Mouse (Mus musculus) midbrain, embryonic 13.5 days (tissue): ENCODE data around the gene Fosl1. TPM values are rescaled to one million over a fixed set of nuclear protein-coding genes. Genes with fewer than 3 reads are reported as not detected.

ENCODE experiments used
- ATAC-seq: fragments of 200-750 bp; cut with Nextera tagmentation; 2 replicates; pipeline ENCODE4 v1.8.0; 2017; ENCODE audit warnings: mild to moderate bottlenecking, moderate TSS enrichment, moderate library complexity
- H3K27ac ChIP-seq: fragments of 300-500 bp; sonication (generic); 2 replicates; pipeline ENCODE4 v1.5.1; 2015; ENCODE audit warnings: inconsistent platforms, mild to moderate bottlenecking, moderate library complexity
- H3K27me3 ChIP-seq: fragments of 300-500 bp; sonication (generic); 2 replicates; pipeline ENCODE4 v1.6.1; 2015; ENCODE audit warnings: mild to moderate bottlenecking, inconsistent platforms
- H3K36me3 ChIP-seq: fragments of 300-500 bp; sonication (generic); 2 replicates; pipeline ENCODE4 v1.6.1; 2015; ENCODE audit warnings: mild to moderate bottlenecking, inconsistent platforms
- H3K4me1 ChIP-seq: fragments of 300-500 bp; sonication (generic); replicated peaks from 2 replicates; pipeline ENCODE4 v1.6.1; 2015; ENCODE audit warnings: inconsistent platforms
- H3K4me2 ChIP-seq: fragments of 300-500 bp; sonication (generic); replicated peaks from 2 replicates; pipeline ENCODE4 v1.6.1; 2015; ENCODE audit warnings: moderate library complexity, mild to moderate bottlenecking, inconsistent platforms
- H3K4me3 ChIP-seq: fragments of 300-500 bp; sonication (generic); replicated peaks from 2 replicates; pipeline ENCODE4 v1.5.1; 2015; ENCODE audit warnings: mild to moderate bottlenecking, inconsistent platforms
- H3K9ac ChIP-seq: fragments of 300-500 bp; sonication (generic); replicated peaks from 2 replicates; pipeline ENCODE4 v1.6.1; 2015; ENCODE audit warnings: mild to moderate bottlenecking, inconsistent platforms
- H3K9me3 ChIP-seq: fragments of 300-500 bp; sonication (generic); 2 replicates; pipeline ENCODE4 v1.6.1; 2016; ENCODE audit warnings: mild to moderate bottlenecking, inconsistent platforms
- WGBS: fragments of 180-500 bp; shearing (Covaris S2); methylation state at CpG from one replicate; pipeline ENCODE4 v1.1.7; 2015; 5-methylcytosine and 5-hydroxymethylcytosine counted together
- polyA plus RNA-seq: library from polyadenylated mRNA; unstranded; fragments of >200 nt; fragmentation: Nextera tagmentation; extraction: Ambion mirVana; gene quantifications from 2 replicates; pipeline ENCODE4 v1.2.1, GENCODE M21; 2015

The Fosl1 gene
- polyA plus RNA-seq, 1 experiment from 2014 or later: not detected

DNA sequence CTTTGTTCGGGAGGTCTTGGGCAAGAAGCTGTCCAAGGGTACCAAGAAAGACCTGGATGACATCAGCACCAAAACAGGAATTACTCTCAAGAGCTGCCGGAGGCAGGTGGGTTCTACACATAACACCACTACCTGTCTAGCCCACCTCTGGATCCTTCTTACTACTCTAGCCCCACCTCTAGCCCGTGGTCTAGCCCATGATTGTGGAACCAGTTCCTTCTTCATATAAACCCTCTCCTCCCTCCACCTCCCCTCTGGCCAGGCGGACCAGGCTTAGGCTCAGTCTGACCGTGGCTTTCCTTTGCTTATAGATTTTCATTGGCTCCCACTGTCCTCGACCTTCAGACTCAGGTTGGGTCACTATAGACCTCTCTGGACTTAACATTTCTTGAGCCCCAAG is 14.1 kb downstream of the Fosl1 start:
- no peak overlapping the region for H3K27ac ChIP-seq
- H3K36me3 ChIP-seq: peaks cover 36% of the 10 kb centered on the region
- peak overlapping the region; percentile 86 for H3K4me2 ChIP-seq
- peak overlapping the region; percentile 85 for H3K9ac ChIP-seq
- peak overlapping the region; percentile 77 for H3K4me3 ChIP-seq
- H3K9me3 ChIP-seq: no peaks in the 10 kb centered on the region
- 85% methylated on average over 6 of the region's 6 CpGs for WGBS
- no peak for ATAC-seq
- peaks cover 50% of the 10 kb centered on the region for H3K4me1 ChIP-seq
- H3K27me3 ChIP-seq: peaks cover 15% of the 10 kb centered on the region

DNA sequence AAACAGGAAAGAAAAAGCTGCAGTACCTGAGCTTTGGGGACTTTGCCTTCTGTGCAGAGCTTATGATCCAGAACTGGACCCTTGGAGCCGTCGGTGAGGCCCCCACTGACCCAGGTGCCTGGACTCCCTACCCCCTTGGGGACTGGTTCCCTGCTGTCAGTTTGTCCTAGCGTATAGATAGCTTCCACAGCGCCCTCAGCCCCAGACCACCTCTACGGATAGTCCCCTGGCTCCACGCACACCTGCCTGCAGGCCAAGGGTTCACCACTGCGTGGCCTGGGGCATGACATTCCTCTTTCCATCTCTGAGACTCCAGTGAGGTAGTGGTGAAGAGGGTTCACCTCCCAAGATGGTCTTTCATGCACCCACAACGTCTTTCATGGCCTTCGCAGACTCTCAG is 15.9 kb downstream of the Fosl1 start:
- no peak overlapping the region for H3K4me2 ChIP-seq
- no peaks in the 10 kb centered on the region for H3K9me3 ChIP-seq
- ATAC-seq: no peak
- WGBS: 88% methylated on average over 9 of the region's 9 CpGs
- H3K27ac ChIP-seq: 0 out of 2 replicates have a peak overlapping the region, but pooled peaks have one; percentile 3
- H3K4me1 ChIP-seq: peaks cover 38% of the 10 kb centered on the region
- H3K4me3 ChIP-seq: no peak overlapping the region; the same call in 1 of the 2 replicates
- no peak overlapping the region for H3K9ac ChIP-seq
- peaks cover 52% of the 10 kb centered on the region for H3K36me3 ChIP-seq
- peaks cover 13% of the 10 kb centered on the region for H3K27me3 ChIP-seq

DNA sequence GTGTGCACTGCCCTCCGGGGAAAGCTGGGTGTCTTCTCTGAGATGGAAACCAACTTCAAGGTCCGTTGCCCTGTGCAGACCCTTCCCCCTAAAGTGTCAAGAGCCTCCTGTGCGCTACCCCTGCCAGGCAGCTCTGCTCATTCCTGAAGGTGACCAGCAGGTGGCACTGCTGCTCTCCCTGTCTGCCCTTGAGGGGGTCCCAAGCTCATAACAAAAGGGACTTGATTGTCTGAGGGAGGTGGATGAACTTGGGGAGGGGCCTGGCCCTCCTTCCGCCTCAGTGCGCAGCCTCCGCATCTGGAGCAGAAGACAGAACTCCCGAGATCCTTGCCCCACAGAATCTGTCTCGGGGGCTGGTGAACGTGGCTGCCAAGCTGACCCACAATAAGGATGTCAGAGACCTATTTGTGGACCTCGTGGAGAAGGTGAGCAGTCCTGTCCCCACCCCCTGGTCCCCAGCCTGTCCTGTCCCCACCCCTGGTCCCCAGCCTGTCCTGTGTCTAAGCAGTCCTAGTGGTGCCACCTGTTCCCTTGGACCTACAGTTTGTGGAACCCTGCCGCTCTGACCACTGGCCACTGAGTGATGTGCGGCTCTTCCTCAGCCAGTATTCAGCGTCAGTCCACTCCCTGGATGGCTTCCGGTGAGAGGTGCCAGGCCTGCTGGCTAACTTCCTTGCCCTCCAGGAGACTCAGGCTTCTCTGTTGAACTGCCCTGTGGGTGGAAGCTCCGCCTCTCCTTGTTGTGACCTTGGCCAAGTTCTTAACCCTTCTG is 16.6 kb downstream of the Fosl1 start:
- Histone ChIP-seq H3K9me3 (no peaks in the 10 kb centered on the region), H3K27me3 (peaks cover 6% of the 10 kb centered on the region), H3K36me3 (peaks cover 52% of the 10 kb centered on the region), H3K4me2 (peak overlapping the region; percentile 55), H3K4me1 (peaks cover 38% of the 10 kb centered on the region), H3K27ac (peak overlapping the region; percentile 76), H3K4me3 (peak overlapping the region; percentile 35), H3K9ac (peak overlapping the region; percentile 66)
- peak; percentile 72 for ATAC-seq
- 40% methylated on average over 15 of the region's 15 CpGs for WGBS

DNA sequence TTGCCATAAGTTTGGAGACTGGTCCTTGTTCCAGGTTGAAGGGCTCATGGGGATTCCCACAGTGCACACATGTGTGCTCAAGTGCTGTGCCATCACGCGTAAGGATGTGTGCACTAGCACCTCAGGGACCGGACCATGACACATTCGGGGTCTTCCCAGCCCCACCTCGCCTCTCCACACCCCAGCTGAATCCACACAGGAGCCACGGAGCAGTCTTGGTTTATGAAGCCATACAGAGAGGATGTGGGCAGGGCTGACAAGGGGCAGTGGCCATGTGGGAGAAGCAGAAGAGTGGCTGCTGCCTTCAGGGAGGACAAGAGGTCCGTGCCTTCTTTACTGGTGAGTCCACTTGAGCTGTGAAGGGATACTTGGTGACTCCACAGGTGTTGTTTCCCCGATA is 17.7 kb downstream of the Fosl1 start:
- ATAC-seq: no peak
- 94% methylated on average over 8 of the region's 8 CpGs for WGBS
- no peak overlapping the region for H3K9ac ChIP-seq

DNA sequence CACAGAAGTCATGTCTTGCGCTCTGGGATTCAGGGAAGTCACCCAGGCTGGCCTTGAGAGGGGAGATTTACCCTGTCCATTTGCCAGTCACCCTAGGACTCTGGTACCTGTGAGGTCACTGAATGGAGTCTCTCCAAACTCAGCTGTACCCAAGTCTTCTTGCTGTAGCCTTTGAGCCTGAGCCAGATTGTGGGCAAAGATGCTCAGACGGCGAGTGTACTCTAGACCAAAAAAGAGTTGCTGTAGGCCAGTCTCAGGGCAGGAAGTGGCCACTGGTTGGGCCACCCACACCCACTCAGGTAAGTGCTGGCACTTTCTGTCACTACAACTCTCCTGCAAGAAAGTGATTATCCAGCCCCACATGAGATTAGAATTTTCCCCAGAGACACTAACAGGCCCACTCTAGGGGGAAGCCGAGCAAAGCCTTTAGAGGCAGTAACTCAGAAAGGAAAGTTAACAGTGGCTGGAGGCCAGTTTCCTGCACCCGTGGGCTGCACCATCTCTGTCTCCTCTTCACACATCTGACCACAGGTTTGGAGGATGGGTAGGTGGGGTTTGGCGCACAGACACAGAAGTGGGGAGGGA is 19.7 kb downstream of the Fosl1 start:
- no peak overlapping the region for H3K4me2 ChIP-seq
- no peak overlapping the region for H3K27ac ChIP-seq
- H3K9me3 ChIP-seq: no peaks in the 10 kb centered on the region
- peaks cover 52% of the 10 kb centered on the region for H3K36me3 ChIP-seq
- 0 out of 2 replicates have a peak overlapping the region, but pooled peaks have one; percentile 14 for H3K9ac ChIP-seq
- no peak overlapping the region for H3K4me3 ChIP-seq
- H3K27me3 ChIP-seq: no peaks in the 10 kb centered on the region
- WGBS: 98% methylated on average over 6 of the region's 6 CpGs
- ATAC-seq: no peak
- H3K4me1 ChIP-seq: peaks cover 26% of the 10 kb centered on the region

More for the DNA sequence above, 17.7 kb downstream of the Fosl1 start:
- Histone ChIP-seq H3K4me3 (no peak overlapping the region), H3K4me2 (no peak overlapping the region), H3K27ac (no peak overlapping the region), H3K27me3 (no peaks in the 10 kb centered on the region), H3K36me3 (peaks cover 52% of the 10 kb centered on the region), H3K9me3 (no peaks in the 10 kb centered on the region), H3K4me1 (peaks cover 35% of the 10 kb centered on the region)

DNA sequence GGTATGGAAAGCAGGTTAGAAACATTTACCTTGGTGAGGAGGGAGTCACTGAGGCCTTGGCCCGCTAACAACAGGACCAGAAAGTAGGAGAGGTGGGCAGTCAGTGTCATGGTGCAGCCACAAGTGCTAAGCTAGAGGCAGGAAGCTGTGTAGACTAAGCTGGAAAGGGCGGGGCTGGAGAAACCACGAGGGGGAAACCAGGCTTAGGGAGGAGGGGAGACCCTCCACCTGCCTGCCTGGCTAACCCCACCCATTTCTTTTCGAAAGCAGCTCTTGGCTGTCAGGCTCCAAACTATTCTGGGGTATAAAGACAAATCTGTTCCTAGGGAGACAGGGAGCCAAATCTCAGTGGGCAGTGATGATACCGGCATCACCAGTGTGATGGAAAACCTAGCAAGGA is 21.0 kb downstream of the Fosl1 start, which contains the start of gene Ctsw:
Ctsw (minus strand) TSS at position 134 of the 400 bp plus-strand sequence.
- Histone ChIP-seq H3K4me3 (no peak within 1 kb of the TSS), H3K9ac (no peak within 1 kb of the TSS), H3K36me3 (peaks cover 41% of the 10 kb centered on the region), H3K27ac (no peak within 1 kb of the TSS), H3K4me1 (peaks cover 24% of the 10 kb centered on the region), H3K9me3 (no peaks in the 10 kb centered on the region), H3K27me3 (no peaks in the 10 kb centered on the region), H3K4me2 (no peak within 1 kb of the TSS)
- 65% methylated on average over 5 of the region's 5 CpGs for WGBS
- no peak for ATAC-seq

DNA sequence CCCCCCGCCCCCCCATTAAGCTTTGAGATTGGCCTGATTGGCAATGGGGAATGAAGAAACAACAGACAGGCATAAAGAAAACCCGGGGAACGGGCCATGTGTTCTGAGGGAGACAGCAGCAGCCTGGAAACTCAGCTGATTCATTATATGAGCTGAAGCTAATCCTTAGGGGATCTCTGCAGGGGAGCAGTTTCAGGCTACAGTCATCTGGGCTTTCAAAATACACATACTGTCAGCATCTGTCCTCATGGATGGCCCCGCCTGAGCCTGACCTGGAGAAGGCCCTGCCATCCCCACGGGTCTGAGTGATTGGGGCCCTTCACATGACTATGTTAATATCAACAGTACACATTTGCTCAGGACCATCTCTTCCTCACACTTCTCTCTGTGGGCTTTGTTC is 24.5 kb downstream of the Fosl1 start:
- ATAC-seq: no peak
- Histone ChIP-seq H3K36me3 (peaks cover 12% of the 10 kb centered on the region), H3K4me1 (peaks cover 30% of the 10 kb centered on the region), H3K4me3 (no peak overlapping the region), H3K9ac (no peak overlapping the region), H3K4me2 (no peak overlapping the region), H3K9me3 (no peaks in the 10 kb centered on the region), H3K27me3 (no peaks in the 10 kb centered on the region), H3K27ac (peak overlapping the region; percentile 36; the same call in 1 of the 2 replicates)
- 52% methylated on average over 5 of the region's 5 CpGs for WGBS

DNA sequence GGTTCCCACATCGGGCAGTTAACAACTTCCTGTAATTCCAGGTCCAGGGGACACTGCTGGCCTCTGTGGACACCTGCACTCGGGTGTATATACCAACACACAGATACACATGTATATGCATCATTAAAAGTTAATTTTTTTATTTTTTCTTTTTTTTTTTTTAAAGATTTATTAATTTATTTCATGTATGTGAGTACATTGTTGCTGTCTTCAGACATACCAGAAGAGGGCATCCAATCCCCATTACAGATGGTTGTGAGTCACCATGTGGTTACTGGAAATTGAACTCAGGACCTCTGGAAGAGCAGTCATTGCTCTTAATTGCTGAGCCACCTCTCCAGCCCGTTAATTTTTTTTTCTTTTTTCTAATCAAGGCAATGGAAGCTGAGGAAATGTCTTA is 25.5 kb downstream of the Fosl1 start:
- Histone ChIP-seq H3K27ac (no peak overlapping the region), H3K4me3 (no peak overlapping the region), H3K36me3 (peaks cover 7% of the 10 kb centered on the region), H3K9me3 (no peaks in the 10 kb centered on the region), H3K9ac (no peak overlapping the region), H3K27me3 (no peaks in the 10 kb centered on the region), H3K4me1 (peaks cover 30% of the 10 kb centered on the region), H3K4me2 (no peak overlapping the region)
- ATAC-seq: no peak
- WGBS: 83% methylated on average over 3 of the region's 3 CpGs

DNA sequence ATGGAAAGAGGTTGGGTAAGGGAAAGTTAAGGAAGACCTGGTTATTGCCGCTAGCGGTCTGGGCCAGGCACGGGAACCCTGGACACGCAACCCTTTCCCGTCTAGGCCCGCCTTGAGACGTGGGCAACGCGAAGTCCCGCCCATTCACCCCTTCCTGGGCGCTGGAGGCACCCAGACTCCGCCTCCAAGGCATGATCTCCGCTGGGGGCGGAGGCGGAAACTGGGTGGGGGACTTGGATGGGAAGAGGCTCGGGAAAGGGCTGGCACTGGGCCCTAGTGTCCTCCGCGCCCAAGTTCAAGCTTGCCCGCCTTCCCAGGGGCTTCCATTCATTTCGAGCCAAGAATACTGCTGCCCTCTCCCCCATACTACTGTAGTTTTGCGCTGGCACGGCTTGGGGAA is 26.4 kb downstream of the Fosl1 start, which contains the start of gene Efemp2:
Efemp2 (plus strand) TSS at position 235 of the 400 bp plus-strand sequence.
- H3K9me3 ChIP-seq: no peaks in the 10 kb centered on the region
- 1% methylated on average over 22 of the region's 22 CpGs for WGBS
- ATAC-seq: peak; percentile 65
- 0 out of 2 replicates have a peak, but pooled peaks cover 11% of the 10 kb centered on the region for H3K36me3 ChIP-seq
- H3K4me3 ChIP-seq: peak within 1 kb of the TSS; percentile 57
- H3K4me2 ChIP-seq: peak within 1 kb of the TSS; percentile 95
- peaks cover 30% of the 10 kb centered on the region for H3K4me1 ChIP-seq
- peak within 1 kb of the TSS; percentile 81 for H3K9ac ChIP-seq
- H3K27me3 ChIP-seq: no peaks in the 10 kb centered on the region
- H3K27ac ChIP-seq: peak within 1 kb of the TSS; percentile 60

DNA sequence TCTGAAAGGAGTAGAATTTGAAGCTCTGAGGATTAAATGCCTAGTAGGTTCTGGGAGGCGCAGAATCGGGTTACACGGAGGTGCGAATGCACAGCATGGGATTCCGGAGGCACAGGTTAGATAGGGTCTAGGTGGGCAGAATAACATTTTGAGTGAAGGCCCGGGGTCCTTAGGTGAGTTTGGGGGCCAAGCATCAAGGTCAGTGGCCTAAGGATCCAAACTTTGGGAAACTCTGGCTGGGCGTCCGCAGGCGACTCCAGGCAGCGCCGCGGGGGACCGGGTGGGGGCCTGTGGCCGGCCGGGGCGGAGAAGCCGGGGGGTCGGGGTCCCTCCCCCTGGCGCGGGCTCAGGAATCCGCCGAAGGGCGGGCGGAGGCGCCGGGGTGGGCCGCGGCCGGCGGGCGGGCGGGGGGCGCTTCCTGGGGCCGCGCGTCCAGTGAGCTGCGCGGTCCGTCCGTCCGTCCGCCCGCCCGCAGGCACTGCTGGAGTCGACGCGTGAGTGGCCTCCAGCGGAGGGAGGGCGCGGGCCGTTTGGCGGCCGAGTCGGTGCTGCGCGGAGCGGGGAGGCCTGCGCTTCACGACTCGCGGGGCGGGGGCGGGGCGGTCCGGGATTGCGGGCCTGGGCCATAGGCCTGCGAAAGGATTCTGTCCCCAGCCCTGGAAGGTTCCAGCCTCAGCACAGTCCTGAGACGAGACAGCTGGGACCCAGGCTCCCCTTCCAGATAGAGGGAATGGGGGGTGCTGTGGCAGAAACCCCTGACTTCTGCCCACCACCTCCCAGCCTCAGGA is 27.1 kb downstream of the Fosl1 start:
- Histone ChIP-seq H3K27ac (peak overlapping the region; percentile 60), H3K4me3 (peak overlapping the region; percentile 57), H3K27me3 (no peaks in the 10 kb centered on the region), H3K4me2 (peak overlapping the region; percentile 95), H3K9ac (peak overlapping the region; percentile 81), H3K36me3 (0 out of 2 replicates have a peak, but pooled peaks cover 11% of the 10 kb centered on the region), H3K9me3 (no peaks in the 10 kb centered on the region), H3K4me1 (peaks cover 30% of the 10 kb centered on the region)
- ATAC-seq: peak; percentile 81
- WGBS: under 1% methylated on average over 63 of the region's 68 CpGs

DNA sequence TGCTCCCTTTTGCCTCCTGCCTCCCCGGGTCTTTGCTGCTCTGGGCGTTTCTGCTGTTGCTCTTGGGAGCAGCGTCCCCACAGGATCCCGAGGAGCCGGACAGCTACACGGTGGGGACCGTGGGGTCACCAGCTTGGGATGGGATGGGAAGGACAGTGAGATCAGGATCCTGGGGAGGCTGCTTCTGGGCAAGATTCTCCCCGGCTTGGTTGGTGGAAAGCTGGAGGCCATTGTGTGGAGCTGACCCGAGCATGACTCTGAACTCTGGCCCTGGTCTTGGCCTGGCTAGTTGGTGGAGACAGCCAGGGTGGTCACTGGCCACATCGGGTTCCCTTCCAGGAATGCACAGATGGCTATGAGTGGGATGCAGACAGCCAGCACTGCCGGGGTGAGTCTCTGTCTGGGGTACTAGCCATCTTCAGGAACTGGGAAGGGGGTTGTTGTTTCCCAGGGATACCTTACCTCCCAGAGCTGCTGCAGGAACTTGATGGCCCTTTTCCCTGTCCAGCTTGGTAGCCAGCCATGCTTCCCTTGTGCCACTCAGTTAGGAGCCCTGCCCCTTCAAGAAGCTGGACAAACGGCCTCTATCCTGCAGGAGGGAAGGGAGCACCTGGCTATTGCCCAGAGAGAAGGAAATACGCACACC is 27.8 kb downstream of the Fosl1 start:
- H3K9me3 ChIP-seq: no peaks in the 10 kb centered on the region
- no peaks in the 10 kb centered on the region for H3K27me3 ChIP-seq
- H3K9ac ChIP-seq: peak overlapping the region; percentile 81
- peak overlapping the region; percentile 57 for H3K4me3 ChIP-seq
- ATAC-seq: peak; percentile 25
- H3K4me2 ChIP-seq: peak overlapping the region; percentile 95
- H3K36me3 ChIP-seq: 0 out of 2 replicates have a peak, but pooled peaks cover 15% of the 10 kb centered on the region
- peak overlapping the region; percentile 60 for H3K27ac ChIP-seq
- WGBS: 23% methylated on average over 13 of the region's 13 CpGs
- H3K4me1 ChIP-seq: peaks cover 30% of the 10 kb centered on the region
